Mouse (Mus musculus) cerebellum, adult 11 months (tissue): Measurements from ENCODE around the gene Babam2.
"Not testable (repeated sequence)": the region's sequence is repeated elsewhere in the genome, so short reads cannot be mapped to it uniquely, and the experiment has no call there.

Experiments used
- DNase-seq: peaks from one replicate; pipeline ENCODE4 v3.0.0; 2022

Gene Babam2

GRCm38 (mm10) chr5:31840406-31840805, 142.9 kb downstream of the Babam2 start:
- DNase-seq, result no peak

- DNase-seq, result no peak
Measured at GRCm38 (mm10) chr5:31844856-31845255, 147.4 kb downstream of the Babam2 start.

GRCm38 (mm10) chr5:31846971-31847370, 149.5 kb downstream of the Babam2 start:
- no peak for DNase-seq

DNA sequence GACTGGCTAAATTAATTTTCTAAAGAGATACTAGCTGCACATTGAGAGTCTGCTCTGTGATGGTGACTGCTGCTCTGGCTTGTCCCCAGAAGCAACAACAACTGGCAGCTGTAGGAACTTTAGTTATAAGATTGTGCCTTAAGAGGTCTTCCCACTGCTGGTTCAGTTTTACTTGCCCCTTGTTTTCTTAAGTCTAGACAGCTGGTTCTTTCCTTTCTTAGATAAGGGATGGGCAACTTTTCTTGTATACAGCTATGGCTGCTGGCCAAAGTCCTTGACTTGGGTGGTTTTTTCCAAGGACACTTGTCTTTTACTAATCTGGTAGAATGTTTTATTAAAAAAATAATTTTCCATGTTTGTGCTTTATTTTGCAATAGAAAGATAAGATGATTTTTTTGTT, 151.5 kb downstream of the Babam2 start:
- no peak for DNase-seq

DNA sequence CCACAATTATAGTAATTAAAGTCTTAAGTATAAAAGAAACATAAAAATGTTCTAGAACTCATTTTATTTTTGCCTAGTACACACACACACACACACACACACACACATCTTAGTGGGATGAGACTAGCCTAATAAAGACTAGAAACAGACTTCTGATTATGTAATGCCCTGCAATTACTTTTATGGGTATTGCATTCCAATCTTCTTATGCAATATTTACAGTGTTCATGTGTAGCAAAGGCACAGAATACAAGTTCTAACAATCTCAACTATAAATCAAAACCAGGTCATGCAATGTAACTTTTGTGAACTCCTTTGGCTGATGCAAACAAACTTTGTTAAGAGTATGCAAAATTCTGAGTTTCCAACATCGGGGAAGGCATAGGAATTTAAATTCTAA, 155.3 kb downstream of the Babam2 start:
- DNase-seq, result no peak

DNA sequence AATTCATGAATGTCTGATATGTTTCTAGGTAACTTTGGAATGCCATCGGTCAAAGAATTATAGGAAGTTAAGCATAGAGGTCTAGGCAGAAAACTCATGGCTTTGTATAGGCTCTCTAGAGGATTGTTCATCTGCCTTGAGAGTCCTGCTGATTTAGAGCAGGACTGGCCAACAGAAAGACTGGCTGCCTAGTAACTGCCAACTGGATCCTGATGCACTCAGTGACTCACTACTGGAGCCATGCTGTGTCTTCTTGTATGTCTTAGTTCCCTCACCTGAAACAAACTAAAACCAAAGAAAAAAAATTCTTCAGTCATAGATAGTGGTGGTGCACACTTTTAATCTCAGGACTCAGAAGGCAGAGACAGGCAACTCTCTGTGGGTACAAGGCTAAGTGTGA, 156.3 kb downstream of the Babam2 start:
- DNase-seq, result no peak

DNA sequence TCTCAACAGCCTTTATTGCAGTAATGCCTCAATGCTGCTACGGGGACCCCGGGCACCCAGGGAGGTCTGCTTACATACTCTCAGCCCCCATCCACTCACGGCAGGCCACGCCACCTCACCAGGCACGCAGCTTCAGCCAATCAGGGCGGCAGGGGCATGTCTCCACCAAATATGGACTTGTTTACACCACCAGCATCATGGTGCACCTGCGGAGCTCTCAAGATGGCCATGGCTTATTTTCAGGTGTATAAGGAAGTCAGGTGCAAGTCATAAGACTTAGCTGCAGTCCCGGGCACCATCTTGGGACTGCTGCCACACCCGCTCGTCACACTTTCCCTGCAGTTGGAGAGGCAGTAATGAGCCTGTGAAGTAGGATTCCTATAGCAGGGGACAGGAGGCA, 161.4 kb downstream of the Babam2 start:
- not testable (repeated sequence) for DNase-seq

DNA sequence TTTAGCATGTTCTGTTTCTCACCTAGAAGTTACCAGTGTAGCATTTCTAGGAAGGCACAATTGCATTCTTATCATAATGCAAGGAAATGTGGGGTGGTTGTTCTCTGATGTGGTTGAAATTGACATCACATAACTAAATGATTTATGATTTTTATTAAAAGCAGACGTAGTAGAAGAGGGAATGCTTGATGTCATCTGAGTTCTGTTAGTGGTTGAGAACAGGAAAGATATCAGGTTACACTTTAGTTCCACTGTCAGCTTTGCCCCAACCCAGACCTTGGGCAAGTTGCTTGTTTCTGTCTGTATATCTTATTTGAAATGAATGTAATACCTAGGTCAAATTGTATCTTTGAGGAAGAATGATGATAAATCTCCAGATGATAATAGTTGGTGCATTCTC, 162.9 kb downstream of the Babam2 start:
- DNase-seq, result no peak

GRCm38 (mm10) chr5:31860831-31861624, 163.5 kb downstream of the Babam2 start:
- DNase-seq, result no peak

DNA sequence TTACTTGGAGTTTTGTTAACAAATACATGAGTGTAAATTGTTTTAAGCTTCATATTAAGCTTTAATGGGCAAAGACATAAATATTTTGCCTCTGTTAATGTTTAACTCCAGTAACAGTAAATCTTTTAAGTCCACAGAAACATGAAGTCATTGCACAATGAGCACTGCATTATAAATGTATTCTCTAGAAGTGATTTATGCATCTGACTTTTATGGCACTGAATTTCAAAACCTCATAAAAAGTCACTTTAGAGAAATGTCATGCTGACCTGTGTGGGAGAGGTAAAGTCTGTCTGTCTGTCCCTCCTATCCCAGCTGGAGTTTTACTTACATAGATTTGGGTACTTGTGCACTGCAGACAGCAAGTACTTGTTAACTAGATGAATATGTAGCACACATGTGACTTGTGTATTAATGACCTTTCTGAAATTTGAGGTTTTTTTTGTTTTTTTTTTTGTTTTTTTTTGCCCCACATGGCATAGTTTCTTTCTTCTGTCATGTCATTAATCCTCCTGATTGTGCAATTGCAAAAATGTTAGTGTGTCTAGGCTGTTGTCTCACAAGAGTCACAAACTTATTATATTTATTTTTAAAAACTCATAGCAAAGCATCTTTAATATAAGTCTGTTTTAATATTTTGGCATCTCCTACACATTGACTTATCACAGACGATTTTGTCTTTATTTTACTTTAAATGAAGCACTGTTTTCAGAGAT, 165.4 kb downstream of the Babam2 start:
- DNase-seq, result no peak

GRCm38 (mm10) chr5:31864095-31864494, 166.6 kb downstream of the Babam2 start:
- DNase-seq, result no peak

GRCm38 (mm10) chr5:31866071-31866470, 168.6 kb downstream of the Babam2 start:
- DNase-seq, result no peak

GRCm38 (mm10) chr5:31870856-31871520, 173.5 kb downstream of the Babam2 start:
- DNase-seq, result no peak

DNA sequence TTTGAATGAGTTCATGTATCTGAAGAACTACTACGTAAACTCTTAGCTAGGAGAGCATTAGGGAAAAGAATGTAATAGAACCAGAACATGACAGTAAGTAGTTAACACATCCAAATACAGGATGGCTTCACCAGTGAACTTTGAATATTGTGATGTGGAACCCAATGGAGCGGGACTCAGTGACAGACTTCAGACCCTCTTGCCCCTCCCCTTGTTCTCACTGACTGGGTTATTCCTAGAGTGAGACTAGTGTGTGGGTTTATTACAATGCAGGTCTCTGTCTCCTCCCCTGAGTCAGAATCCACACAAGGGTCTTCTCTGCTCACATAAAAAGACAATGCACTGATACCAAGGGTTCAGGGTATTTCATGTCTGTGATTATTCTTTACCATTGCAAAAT, 175.8 kb downstream of the Babam2 start:
- no peak for DNase-seq

DNA sequence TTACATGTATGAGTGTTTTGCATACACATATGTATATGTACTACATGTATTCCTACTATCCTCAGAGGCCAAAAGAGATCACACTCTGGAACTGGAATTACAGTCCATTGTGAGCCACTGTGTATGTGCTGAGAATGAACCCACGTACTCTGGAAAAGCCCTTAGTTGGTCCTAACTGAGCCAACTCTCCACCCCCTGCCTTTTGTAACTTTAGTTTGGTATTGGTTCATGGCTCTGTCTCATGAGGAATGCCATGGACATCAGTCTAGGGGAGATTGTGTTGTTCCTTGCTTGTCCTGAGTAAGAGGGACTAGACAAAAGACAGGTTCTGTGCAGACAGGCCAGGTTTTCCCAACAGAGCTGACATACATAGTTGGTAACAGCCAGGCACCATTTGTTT, 177.1 kb downstream of the Babam2 start:
- no peak for DNase-seq

DNA sequence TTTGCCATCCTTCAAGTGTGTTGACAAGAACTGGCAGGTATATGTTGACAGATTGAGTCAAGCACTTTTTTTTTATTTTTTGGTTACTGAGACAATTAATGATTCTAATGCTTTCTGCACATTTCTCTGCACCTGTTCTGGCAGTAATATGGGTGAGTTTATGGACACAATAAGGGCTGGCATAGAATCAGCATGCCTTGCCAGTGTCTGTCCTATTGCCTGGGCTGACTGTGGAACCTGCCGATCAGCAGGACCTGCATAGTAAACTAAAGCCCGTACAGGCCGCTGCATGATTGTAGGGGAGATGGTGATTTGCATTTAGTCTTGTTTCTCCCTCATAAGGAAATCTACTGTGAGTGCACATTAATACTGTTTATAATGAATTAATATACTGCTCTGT, 178.0 kb downstream of the Babam2 start:
- DNase-seq, result peak; percentile 14

DNA sequence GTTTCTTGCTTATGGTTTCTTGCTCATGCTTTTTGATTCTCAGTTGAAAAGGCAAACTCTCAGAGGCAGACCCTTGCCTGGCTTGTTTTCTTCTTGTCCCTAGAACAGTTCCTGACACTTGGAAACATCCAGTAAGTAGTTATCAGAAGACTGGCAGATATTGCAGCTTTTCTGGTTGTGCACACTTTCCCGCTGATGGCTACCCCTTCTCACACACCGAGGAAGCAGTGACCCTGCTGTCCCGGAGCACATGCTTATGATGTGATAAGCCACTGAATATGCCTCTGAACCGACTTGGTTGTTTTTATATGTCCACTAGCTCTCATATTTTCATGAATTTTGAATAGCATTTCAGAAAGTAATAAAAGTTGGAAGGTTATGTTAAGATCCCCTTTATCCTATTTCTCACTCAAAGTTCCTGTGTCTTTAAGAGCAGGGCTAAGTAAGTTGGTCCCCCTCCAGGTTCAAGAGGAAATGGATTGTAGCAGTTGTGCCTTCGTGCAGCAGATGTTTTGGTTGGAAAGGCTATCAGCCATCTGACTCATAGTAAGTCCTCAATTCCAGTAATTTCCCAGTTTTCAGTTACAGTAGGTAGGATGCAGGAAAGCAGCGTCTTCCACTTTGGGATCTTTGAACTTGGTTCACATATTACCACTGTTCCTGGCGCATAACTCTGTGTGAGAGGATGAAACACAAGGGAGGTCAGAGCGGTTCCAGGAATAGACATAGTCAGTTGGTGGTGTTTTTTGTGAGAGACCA, 178.9 kb downstream of the Babam2 start:
- DNase-seq, result no peak

- DNase-seq, result no peak
Measured at GRCm38 (mm10) chr5:31880457-31880856, 183.0 kb downstream of the Babam2 start.

GRCm38 (mm10) chr5:31882297-31882696, 184.8 kb downstream of the Babam2 start:
- DNase-seq, result no peak

- DNase-seq, result no peak
Measured at GRCm38 (mm10) chr5:31884962-31885361, 187.5 kb downstream of the Babam2 start.

DNA sequence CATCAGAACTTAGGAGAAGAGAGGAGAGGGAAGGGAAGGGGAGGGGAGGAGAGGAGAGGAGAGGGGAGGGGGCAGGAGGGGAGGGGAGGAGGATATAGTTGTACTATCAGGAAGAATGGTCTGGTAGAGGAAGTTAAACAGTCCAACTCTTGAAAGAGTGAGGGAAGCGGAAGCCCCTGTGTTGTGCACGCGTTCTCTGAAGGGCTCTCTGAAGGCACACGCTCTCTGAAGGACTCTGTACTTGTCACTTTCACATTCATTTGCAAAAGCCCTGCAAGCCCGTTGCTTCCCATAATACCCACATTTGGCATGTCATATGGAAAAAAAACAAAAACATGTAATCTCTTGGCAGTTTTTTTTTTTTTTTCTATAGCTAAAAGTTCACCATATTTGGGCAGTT, 190.1 kb downstream of the Babam2 start:
- no peak for DNase-seq

- no peak for DNase-seq
Measured at GRCm38 (mm10) chr5:31888341-31888740, 190.9 kb downstream of the Babam2 start.

- no peak for DNase-seq
Measured at GRCm38 (mm10) chr5:31892631-31893030, 195.1 kb downstream of the Babam2 start.
